Mouse (Mus musculus) G1E (cell line): ENCODE results near the gene Ankdd1b. TPM values are rescaled to one million over a fixed set of nuclear protein-coding genes. Genes with fewer than 3 reads are reported as not detected.

ENCODE experiments used
- ATAC-seq: 2 replicates; pipeline ENCODE4 v1.8.0; 2016; ENCODE audit warnings: mild to moderate bottlenecking; ENCODE audit not compliant: insufficient number of reproducible peaks, poor library complexity, low FRiP score, severe bottlenecking; ENCODE audit errors: extremely low read depth
- DNase-seq: peaks from one replicate; pipeline ENCODE4 v3.0.0; 2012; ENCODE audit warnings: low spot score
- H3K27me3 ChIP-seq: 2 replicates; pipeline ENCODE4 v1.6.1; 2012; ENCODE audit warnings: mild to moderate bottlenecking, low read length, inconsistent platforms; ENCODE audit not compliant: insufficient read depth
- H3K36me3 ChIP-seq: replicated peaks from 2 replicates; pipeline ENCODE3; 2012; ENCODE audit warnings: mild to moderate bottlenecking, inconsistent platforms
- H3K4me1 ChIP-seq: 2 replicates; pipeline ENCODE4 v1.6.1; 2012; ENCODE audit warnings: low read depth, low read length, inconsistent platforms, mixed read lengths; ENCODE audit not compliant: insufficient read depth
- H3K4me3 ChIP-seq: 2 replicates; pipeline ENCODE4 v1.5.1; 2012; ENCODE audit warnings: low read depth, mild to moderate bottlenecking, inconsistent platforms, low read length, moderate library complexity, mixed read lengths
- H3K9me3 ChIP-seq: replicated peaks from 2 replicates; pipeline ENCODE4 v1.6.1; 2012; ENCODE audit warnings: inconsistent platforms
- CTCF ChIP-seq: IDR thresholded peaks from 2 replicates; pipeline ENCODE4 v1.5.1; 2012; ENCODE audit warnings: low read depth, low read length, inconsistent platforms, mixed read lengths
- GATA1 ChIP-seq: IDR thresholded peaks from 2 replicates; pipeline ENCODE4 v1.6.1; 2012; ENCODE audit warnings: borderline replicate concordance, low read length, inconsistent platforms, mixed read lengths
- GATA2 ChIP-seq: IDR thresholded peaks from 2 replicates; pipeline ENCODE4 v1.6.1; 2012; ENCODE audit warnings: low read depth, low read length, inconsistent platforms, borderline replicate concordance
- POLR2AphosphoS5 ChIP-seq: IDR thresholded peaks from 2 replicates; pipeline ENCODE4 v1.6.1; 2012; ENCODE audit warnings: low read depth, low read length, inconsistent platforms; ENCODE audit not compliant: insufficient replicate concordance
- TAL1 ChIP-seq: conservative IDR thresholded peaks from 2 replicates; pipeline ENCODE4 v1.6.1; 2012; ENCODE audit warnings: low read depth, low read length, inconsistent platforms, mixed read lengths
- polyA plus RNA-seq: library from polyadenylated mRNA; stranded (reverse); fragments of >175 nt; gene quantifications from 2 replicates; pipeline ENCODE4 v1.2.3, GENCODE M21; 2012
- total RNA-seq, 2 experiments: library from RNA; stranded (forward) in 1 of 2; stranded (reverse) in 1 of 2; fragments of 200-1000 nt in 1 of 2; fragments of >200 nt in 1 of 2; fragmentation: Nextera tagmentation in 1 of 2; gene quantifications; 2 replicates each; pipeline ENCODE4 v1.2.3; 2014 to 2017

The Ankdd1b gene
- total and polyA plus RNA-seq, 3 experiments, result 0.16 TPM; not detected in 2

DNA sequence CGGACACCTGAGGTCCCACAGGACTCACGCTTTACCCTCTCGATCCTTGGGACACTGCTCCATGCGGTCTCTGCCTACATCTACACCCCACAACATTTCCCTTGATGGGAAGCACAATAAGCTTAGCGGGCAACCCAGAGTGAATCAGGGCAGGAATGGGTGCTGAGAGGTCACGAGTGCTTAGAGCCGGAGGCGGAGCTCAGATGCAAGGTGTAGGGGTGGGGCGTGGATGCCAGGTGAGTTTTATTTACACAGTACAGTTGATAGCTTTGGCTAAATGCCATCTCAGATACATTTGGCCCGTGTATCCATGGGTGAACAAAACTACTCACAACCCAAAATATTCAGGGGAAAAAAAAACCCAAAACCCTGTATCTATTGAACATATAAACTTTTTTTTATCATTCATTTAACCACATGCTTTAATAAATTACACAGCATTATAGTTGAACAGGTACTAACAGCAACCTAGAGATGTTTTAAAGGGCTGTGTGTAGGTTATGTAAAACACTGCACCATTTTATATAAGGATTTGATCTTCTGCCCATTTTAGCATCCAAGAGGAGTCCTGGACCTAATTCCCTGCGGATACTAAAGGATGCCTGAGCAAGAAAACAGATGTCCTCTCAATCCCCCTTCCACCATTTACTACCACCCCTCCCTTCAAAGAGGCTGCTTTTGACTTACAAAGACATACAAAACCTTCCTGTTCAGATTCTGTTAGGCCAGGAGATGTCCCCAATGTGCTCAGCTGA is 19.4 kb downstream of the Ankdd1b start:
- TF ChIP-seq POLR2AphosphoS5 (no peak), GATA1 (no peak), GATA2 (no peak), CTCF (no peak), TAL1 (no peak)

DNA sequence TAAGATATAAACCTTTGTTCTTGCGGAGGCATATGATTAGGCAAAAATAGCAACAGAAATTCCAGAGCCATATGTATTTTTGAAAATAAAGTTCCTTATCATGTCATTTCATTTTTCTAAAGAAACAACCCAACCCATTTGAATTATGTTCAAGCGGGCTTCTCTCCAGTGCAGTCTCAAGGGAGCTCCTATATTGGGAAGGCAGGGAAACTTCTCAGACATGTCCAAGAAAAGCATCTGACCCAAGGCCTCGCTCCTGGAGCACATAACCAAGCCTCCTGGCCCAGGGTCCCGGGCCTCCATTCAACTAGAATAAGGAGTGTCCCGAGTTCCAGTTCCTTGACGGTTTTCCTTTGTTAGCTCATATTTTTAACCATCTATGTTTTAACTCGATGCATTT is 20.1 kb downstream of the Ankdd1b start:
- no peak for TF ChIP-seq GATA1
- TF ChIP-seq CTCF, result no peak
- TF ChIP-seq GATA2, result no peak
- no peak for TF ChIP-seq POLR2AphosphoS5
- TF ChIP-seq TAL1, result no peak
- no peak overlapping the region for H3K4me3 ChIP-seq
- H3K27me3 ChIP-seq, result peaks cover 23% of the 10 kb centered on the region
- H3K9me3 ChIP-seq, result no peaks in the 10 kb centered on the region
- H3K4me1 ChIP-seq, result no peaks in the 10 kb centered on the region; the same call in 1 of the 2 replicates
- ATAC-seq (no peak), DNase-seq (no peak)
- no peaks in the 10 kb centered on the region for H3K36me3 ChIP-seq

More for the DNA sequence above, 19.4 kb downstream of the Ankdd1b start:
- H3K27me3 ChIP-seq, result peaks cover 23% of the 10 kb centered on the region
- no peaks in the 10 kb centered on the region; the same call in 1 of the 2 replicates for H3K4me1 ChIP-seq
- H3K4me3 ChIP-seq, result no peak overlapping the region
- DNase-seq (no peak), ATAC-seq (no peak)
- no peaks in the 10 kb centered on the region for H3K36me3 ChIP-seq
- no peaks in the 10 kb centered on the region for H3K9me3 ChIP-seq

- DNase-seq (no peak), ATAC-seq (no peak)
- Histone ChIP-seq H3K27me3 (peaks cover 24% of the 10 kb centered on the region), H3K36me3 (no peaks in the 10 kb centered on the region), H3K4me3 (no peak overlapping the region), H3K9me3 (no peaks in the 10 kb centered on the region), H3K4me1 (no peaks in the 10 kb centered on the region; the same call in 1 of the 2 replicates)
- TF ChIP-seq GATA1 (no peak), TAL1 (no peak), GATA2 (no peak), POLR2AphosphoS5 (no peak), CTCF (no peak)
These were observed 20.7 kb downstream of the Ankdd1b start for GRCm38 (mm10) chr13:96450205-96450856.

DNA sequence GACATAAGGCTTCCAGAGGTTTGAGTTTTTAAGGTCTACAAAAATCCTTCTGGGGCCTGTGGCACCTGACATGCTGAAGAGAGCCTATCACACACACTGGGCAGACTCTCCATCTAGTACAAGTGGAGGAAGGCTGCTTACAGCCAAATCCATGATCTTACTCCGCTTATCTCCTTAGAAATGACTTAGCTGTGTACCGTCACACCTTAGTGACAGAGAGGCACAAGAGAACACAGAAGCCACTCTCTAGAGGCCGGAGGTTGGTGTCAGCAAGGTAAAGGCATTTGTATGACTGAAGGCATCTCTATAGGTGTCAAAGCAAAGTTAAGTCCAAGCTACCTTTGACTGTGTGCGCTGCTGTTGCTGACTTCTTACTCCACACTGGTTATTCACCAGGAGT is 30.6 kb downstream of the Ankdd1b start:
- no peaks in the 10 kb centered on the region for H3K4me1 ChIP-seq
- ATAC-seq (no peak), DNase-seq (no peak)
- TF ChIP-seq POLR2AphosphoS5, result no peak
- no peak for TF ChIP-seq TAL1
- no peaks in the 10 kb centered on the region; the same call in 1 of the 2 replicates for H3K9me3 ChIP-seq
- peaks cover 6% of the 10 kb centered on the region; the same call in 1 of the 2 replicates for H3K27me3 ChIP-seq
- H3K4me3 ChIP-seq, result no peak overlapping the region
- no peaks in the 10 kb centered on the region for H3K36me3 ChIP-seq

DNA sequence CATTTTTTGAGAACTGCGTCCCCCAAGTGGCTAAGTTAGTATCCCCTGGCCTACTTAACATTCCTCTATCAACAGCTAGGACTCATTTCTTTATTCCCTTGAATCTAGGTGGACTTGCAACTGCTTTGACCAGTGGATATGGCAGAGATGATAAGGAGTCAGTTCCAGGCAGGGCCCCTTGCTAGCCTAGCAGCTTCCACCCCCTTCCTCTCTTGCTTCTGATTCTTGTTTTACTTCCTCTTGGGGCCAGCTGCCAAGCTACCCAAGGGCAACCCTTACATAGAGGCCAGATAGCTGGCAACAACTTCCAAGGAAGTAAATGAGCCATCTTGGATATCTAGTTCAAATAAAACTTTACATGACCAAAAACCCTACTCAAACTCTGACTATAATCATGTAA is 34.1 kb downstream of the Ankdd1b start:
- ATAC-seq (no peak), DNase-seq (no peak)
- Histone ChIP-seq H3K4me1 (no peaks in the 10 kb centered on the region), H3K9me3 (no peaks in the 10 kb centered on the region; the same call in 1 of the 2 replicates), H3K36me3 (no peaks in the 10 kb centered on the region), H3K4me3 (no peak overlapping the region), H3K27me3 (peaks cover 19% of the 10 kb centered on the region; the same call in 1 of the 2 replicates)
- TF ChIP-seq GATA1 (no peak), GATA2 (no peak), CTCF (no peak), POLR2AphosphoS5 (no peak), TAL1 (no peak)

- Histone ChIP-seq H3K4me3 (no peak overlapping the region), H3K4me1 (peaks cover 3% of the 10 kb centered on the region; the same call in 1 of the 2 replicates), H3K9me3 (no peaks in the 10 kb centered on the region; the same call in 1 of the 2 replicates), H3K27me3 (peaks cover 19% of the 10 kb centered on the region; the same call in 1 of the 2 replicates), H3K36me3 (no peaks in the 10 kb centered on the region)
- ATAC-seq, result no peak
- no peak for TF ChIP-seq TAL1
- no peak for TF ChIP-seq POLR2AphosphoS5
- no peak for TF ChIP-seq CTCF
- no peak for TF ChIP-seq GATA2
- TF ChIP-seq GATA1, result no peak
- DNase-seq, result no peak
These were observed 35.2 kb downstream of the Ankdd1b start for GRCm38 (mm10) chr13:96435793-96436192.
